8 mouse cellular contexts compared by ENCODE assay signal in the genomic region with DNA sequence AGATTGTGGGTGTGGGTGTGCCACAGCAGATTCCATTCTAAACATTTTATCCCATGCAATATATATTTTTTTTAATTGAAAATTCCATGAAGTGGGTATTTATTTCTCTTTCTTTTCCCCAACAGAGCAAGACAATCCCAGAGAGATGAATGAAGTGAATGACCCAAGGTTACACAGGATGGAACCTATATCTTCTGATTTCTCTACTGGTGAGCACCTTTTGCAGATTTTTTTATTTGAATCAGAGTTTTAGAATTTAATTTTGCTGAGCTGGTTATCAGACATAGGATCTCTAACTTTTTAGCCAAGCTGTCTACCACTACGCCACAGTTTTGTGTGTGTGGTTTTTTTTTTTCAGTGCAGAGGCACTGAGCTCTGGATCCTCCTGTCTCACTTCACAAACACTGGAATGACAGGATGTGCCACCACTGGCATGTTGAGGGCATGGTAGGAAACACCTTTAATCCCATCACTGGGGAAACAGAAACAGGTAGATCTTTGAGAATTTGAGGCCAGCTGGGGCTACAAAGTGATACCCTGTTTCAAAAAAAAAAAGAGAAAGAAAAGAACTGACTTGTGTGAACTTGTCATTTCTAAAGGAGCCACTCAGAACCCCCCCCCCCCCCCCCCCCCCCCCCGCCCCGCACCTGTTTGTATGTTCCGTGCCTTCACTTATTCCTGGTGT. TPM values are rescaled to one million over a fixed set of nuclear protein-coding genes. Genes with fewer than 3 reads are reported as not detected.
DNase-seq lines count a peak whose midpoint lies in the region; ATAC-seq and TF ChIP-seq lines count a peak whose summit lies in the region.

No protein-coding gene starts in this region.

- H3K4me2 ChIP-seq in forebrain, postnatal 0 days (ENCODE audit: low read depth): peak overlapping the region; percentile 87

- DNase-seq in cerebellum, adult 9-10 months: peak; percentile 51
- DNase-seq in cerebellum, postnatal 36 days: no peak
- peak; percentile 71 for DNase-seq in A20 (ENCODE audit: low read depth, low spot score)
- DNase-seq in forebrain, postnatal 0 days: no peak
- no peak for DNase-seq in adrenal gland, postnatal 4 days (ENCODE audit: low spot score in 2 of 2)
- no peak for DNase-seq in c-Kit-positive CD71-positive TER-119-positive erythroid progenitor cells, embryonic 14.5 days (ENCODE audit: low spot score)
- no peak for DNase-seq in frontal cortex, postnatal 14 days (ENCODE audit: low spot score in 2 of 2)

- WGBS in forebrain, postnatal 0 days: 81% methylated on average over 2 of the region's 4 CpGs
- WGBS in macrophage (ENCODE audit: missing documents): 73% methylated on average over 1 of the region's 4 CpGs

- no peak for TF ChIP-seq CTCF in forebrain, postnatal 0 days (IDR thresholded peaks at IDR 0.05; ENCODE audit: low read depth)

- no peak for ATAC-seq in forebrain, postnatal 0 days

- H3K27ac ChIP-seq in forebrain, postnatal 0 days (ENCODE audit: low read depth, low read length): peak overlapping the region; percentile 100
- H3K27ac ChIP-seq in macrophage: peak overlapping the region; percentile 92

- H3K9ac ChIP-seq in forebrain, postnatal 0 days: peak overlapping the region; percentile 99

- H3K36me3 ChIP-seq in forebrain, postnatal 0 days (ENCODE audit: insufficient read depth): peaks cover 12% of the 10 kb centered on the region; the same call in 1 of the 2 replicates
- no peaks in the 10 kb centered on the region for H3K36me3 ChIP-seq in macrophage (ENCODE audit: inconsistent target)

- peak overlapping the region; percentile 95 for H3K4me3 ChIP-seq in forebrain, postnatal 0 days (ENCODE audit: low read depth, low read length)
- no peak overlapping the region; the same call in 1 of the 2 replicates for H3K4me3 ChIP-seq in macrophage (ENCODE audit: inconsistent target)

- H3K9me3 ChIP-seq in forebrain, postnatal 0 days (ENCODE audit: low read length): no peaks in the 10 kb centered on the region

- peaks cover 27% of the 10 kb centered on the region for H3K79me2 ChIP-seq in macrophage (ENCODE audit: inconsistent target)

- peaks cover 7% of the 10 kb centered on the region; the same call in 1 of the 2 replicates for H3K4me1 ChIP-seq in forebrain, postnatal 0 days (ENCODE audit: insufficient read depth)

- H3K27me3 ChIP-seq in forebrain, postnatal 0 days (ENCODE audit: insufficient read depth, low read length): no peaks in the 10 kb centered on the region

RNA-seq across cellular contexts. Expression of gene Pcbp1, which starts 1.8 kb away (rescaled TPM):
- total RNA-seq in forebrain, postnatal 0 days (2014; rRNA removed): 45.7 and 49.3 TPM in 2 replicates
- polyA plus RNA-seq in forebrain, postnatal 0 days (2015; fragmentation: Nextera tagmentation; extraction: Ambion mirVana): 340 and 351 TPM in 2 replicates
- total RNA-seq in macrophage (2018; cell fraction: chromatin; rRNA removed): 10 to 100 TPM; 15.1 to 57.1 (median 29.5) TPM
- total RNA-seq in macrophage (2018; cell fraction: cytosol; rRNA removed): 100 to 1,000 TPM; 159 to 254 (median 209) TPM
- total RNA-seq in macrophage (2018; cell fraction: nucleus; rRNA removed): 100 to 1,000 TPM in 6 of 26 experiments, 10 to 100 TPM in 20; 44.0 to 133 (median 80.2) TPM
- 129 to 213 TPM (median 209 TPM) in 3 replicates for polyA plus RNA-seq in macrophage (2018)
- 100 to 1,000 TPM; 273 to 288 TPM for total RNA-seq in adrenal gland, postnatal 4 days (2021)

Comparison
In these comparisons a context has a peak if more than half of its experiments do, and no peak if none do; other contexts are left out.
1. DNase-seq: peak in cerebellum, adult 9-10 months (single experiment) and A20 (single experiment); none in cerebellum, postnatal 36 days (0 of 2), forebrain, postnatal 0 days (single experiment), adrenal gland, postnatal 4 days (0 of 2), c-Kit-positive CD71-positive TER-119-positive erythroid progenitor cells, embryonic 14.5 days (single experiment) and frontal cortex, postnatal 14 days (0 of 2).